Mouse (Mus musculus) retina, adult 2 months (tissue): ENCODE data around the gene Arhgef1.
"Not testable (repeated sequence)": the region's sequence is repeated elsewhere in the genome, so short reads cannot be mapped to it uniquely, and the experiment has no call there.

Experiments used
- DNase-seq: peaks from one replicate; pipeline ENCODE4 v3.0.0-alpha.2; 2012; ENCODE audit warnings: low read depth, low spot score

Arhgef1 gene

DNA sequence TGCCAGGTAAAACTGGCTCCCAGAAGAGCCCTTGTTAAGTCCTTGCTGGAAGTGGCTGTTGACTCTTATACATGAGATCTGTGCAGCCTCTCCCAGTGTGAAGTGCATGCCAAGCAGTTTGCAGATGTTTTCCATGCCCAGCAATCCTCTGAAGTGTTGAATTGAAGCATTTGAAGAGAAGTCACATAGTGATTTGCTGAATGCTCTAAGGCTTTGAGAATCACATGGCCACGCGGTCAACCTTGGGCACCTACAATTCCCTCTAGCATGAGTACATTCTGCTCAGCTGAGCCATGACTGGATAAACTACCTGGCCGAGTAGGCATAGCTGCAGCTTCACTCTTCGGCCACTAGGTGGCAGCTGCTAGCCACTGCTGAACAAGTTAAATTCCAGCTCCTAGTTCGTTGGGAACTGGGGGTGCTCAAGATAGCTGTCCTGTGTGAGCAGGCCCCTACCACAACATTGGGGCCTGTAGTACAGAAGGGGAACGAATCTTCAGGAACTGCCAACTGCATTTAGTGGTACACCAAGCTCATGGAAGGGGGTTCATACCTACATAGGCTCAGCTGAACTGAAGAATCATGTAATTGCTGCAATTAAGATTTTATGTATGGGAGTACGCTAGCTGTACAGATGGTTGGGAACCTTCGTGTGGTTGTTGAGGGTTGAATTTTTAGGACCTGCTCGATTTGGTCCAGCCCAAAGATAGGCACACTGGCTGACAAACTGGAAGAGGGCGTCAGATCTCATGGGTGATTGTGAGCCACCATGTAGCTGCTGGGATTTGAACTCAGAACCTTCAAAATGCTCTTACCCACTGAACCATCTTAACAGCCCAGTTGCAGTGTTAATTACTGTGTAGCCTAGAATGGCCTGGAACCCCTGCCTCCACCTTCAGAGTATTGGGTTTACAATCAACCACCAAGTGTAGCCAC is 12.2 kb upstream of the Arhgef1 start:
- DNase-seq = peak; percentile 68

DNA sequence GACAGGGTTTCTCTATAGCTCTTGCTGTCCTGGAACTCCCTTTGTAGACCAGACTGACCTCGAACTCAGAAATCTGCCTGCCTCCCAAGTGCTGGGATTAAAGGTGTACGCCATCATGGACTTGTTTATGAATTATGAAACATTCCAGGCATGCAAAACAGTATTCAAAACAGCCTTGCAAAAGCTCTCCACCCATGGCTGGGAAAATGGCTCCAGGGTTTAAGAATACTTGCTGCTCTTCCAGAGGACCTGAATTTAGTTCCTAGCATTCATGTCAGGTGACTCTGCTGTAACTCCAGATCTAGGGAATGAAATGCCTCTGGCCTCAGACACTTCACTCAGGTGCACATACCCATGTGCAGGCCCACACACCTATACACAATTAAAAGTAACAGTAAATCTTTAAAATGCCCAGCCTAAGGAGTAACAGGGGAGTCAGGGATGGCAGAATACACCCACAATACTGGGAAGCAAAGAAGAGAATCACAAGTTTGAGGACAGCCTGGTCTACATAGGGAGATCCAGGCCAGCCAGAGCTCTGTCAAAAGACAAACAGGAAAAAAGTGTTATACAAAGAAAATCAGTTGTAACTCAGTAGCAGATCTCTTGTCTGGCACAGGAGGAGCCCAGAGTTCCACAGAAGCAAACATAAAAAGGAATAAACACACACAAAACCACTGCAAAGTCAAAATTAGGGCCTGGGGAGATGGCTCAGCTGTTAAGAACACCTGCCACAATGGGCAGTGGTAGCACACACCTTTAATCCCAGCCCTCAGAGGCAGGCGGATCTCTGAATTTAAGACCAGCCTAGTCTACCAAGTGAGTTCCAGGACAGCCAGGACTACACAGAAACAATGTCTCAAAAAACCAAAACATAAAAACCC is 11.2 kb upstream of the Arhgef1 start:
- no peak for DNase-seq

- no peak for DNase-seq
Measured at GRCm38 (mm10) chr7:24892125-24892583, 10.6 kb upstream of the Arhgef1 start.

DNA sequence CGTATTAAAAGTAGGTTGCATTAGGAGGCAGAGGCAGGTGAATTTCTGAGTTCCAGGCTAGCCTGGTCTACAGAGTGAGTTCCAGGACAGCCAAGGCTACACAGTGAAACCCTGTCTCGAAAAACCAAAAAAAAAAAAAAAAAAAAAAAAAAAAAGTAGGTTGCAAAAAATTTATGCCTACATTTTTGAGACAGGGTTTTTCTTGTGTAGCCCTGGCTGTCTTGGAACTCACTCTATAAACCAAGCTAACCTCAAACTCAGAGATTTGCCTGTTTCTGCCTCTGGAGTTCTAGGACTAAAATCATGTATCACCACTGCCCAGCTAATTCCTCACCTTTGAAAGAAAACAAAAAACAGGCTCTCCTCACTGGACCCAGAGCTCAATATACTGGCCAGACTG is 7.0 kb upstream of the Arhgef1 start:
- not testable (repeated sequence) for DNase-seq

DNA sequence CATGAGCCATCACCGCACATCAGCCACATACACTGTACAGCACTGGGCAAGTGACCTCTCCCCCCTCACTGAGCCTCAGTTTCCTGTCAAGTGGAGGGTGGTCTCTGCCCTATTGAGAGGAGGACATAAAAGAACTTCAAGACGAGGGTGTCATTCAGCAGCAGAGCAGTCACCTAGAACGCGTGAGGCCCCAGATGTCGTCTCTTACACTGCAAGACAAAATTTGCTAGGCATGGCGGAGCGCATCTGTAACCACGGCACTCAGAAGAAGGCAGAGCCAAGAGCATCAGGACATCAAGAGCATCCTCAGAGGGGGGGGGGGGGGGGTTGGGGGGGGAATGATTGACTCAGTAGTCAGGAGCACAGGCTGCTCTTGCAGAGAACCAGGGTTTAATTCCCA is 6.4 kb upstream of the Arhgef1 start:
- DNase-seq = no peak

DNA sequence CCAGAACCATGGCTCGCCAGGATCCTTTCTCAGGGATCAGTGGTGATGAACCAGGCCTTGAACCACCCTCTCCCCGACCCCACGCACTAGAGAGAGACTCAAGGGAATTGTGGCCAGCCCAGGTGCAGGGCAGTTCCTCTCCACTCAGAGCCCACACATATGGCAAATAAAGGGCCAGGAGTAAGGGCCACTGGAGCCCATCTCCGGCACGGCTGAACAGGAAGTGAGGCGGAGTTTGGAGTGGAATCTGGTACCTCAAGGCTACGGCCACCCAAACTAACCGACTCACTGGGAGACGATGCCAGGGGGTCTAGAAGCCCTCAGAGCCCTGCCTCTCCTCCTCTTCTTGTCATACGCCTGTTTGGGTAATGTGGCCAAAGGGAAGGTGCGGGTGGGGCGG is 5.5 kb upstream of the Arhgef1 start, which contains the start of gene Cd79a:
Gene Cd79a, plus strand, starts transcription at position 158 of the 400 bp plus-strand sequence.
- no peak for DNase-seq

DNA sequence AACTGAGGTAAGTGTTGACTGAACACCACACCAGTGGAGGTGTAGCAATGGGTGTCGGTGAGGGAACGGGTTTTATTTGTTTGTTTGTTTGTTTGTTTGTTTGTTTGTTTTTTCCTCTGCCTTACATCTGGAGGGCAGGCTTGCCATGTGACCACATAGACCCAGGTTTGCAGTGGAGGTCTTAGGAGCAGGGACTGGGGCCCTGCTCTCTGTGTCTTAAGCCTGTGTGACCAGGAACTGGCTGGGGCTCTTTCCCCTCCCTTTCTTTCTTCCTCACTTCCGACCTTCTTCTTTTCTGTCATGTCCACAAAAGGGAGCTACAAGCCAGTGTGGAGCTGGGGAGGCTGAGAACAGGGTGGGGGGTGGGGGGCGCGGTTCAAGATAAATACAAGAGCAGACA is 4.8 kb upstream of the Arhgef1 start:
- DNase-seq = no peak

DNA sequence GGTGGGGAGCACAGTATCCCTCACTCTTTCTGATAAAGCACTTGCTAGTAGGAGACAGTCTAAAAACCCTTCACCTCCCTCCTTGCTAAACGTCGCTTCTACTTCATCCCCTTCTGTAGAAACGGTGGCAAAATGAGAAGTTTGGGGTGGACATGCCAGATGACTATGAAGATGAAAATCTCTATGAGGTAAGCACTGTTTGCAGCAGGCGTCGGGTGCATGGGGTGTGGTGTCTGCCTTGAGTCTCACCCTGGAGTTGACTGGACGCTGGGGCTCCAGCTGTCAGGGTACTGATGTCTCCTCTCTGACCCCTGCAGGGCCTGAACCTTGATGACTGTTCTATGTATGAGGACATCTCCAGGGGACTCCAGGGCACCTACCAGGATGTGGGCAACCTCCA is 1.6 kb upstream of the Arhgef1 start:
- DNase-seq = no peak

GRCm38 (mm10) chr7:24901842-24902241 is 870 bp upstream of the Arhgef1 start:
- no peak for DNase-seq

- DNase-seq = no peak
Measured at GRCm38 (mm10) chr7:24902264-24902629, 465 bp upstream of the Arhgef1 start.

- DNase-seq = no peak
Measured at GRCm38 (mm10) chr7:24903444-24903825, 723 bp downstream of the Arhgef1 start.

GRCm38 (mm10) chr7:24904070-24904483 is 1.4 kb downstream of the Arhgef1 start:
- DNase-seq = peak; percentile 96

GRCm38 (mm10) chr7:24904936-24905335 is 2.2 kb downstream of the Arhgef1 start:
- DNase-seq = peak; percentile 59

GRCm38 (mm10) chr7:24906551-24906950 is 3.8 kb downstream of the Arhgef1 start:
- DNase-seq = no peak

DNA sequence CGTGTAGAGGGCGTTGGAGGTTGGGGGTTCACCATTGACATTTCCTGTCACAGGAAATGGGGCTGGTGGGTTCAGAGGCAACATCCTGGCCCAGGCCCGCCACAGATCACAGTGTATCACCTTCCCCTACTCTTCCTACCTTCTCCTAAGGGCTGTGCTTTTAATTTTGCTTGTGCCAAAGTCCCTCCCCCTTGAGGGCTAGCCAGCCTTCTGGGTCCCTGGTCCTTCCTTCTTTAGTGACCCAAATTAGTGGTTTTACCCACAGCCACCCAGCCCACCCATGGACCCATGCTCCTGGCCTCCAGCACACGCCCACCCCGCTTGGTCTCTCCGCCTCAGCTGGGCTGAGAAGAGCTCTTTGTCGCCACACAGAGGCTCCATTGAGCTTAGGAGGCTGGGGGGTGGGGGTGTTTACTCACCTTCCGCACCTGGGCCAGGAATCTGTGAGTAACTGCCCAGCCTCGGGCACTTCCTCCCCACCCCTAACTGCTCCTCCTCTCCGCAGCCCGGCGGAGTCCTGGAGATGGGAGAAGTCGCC is 4.6 kb downstream of the Arhgef1 start:
- no peak for DNase-seq

- DNase-seq = no peak
Measured at GRCm38 (mm10) chr7:24912480-24912879, 9.8 kb downstream of the Arhgef1 start.

GRCm38 (mm10) chr7:24918763-24919323 is 16.1 kb downstream of the Arhgef1 start:
- DNase-seq = no peak

GRCm38 (mm10) chr7:24919728-24920127 is 17.0 kb downstream of the Arhgef1 start:
- DNase-seq = no peak

DNA sequence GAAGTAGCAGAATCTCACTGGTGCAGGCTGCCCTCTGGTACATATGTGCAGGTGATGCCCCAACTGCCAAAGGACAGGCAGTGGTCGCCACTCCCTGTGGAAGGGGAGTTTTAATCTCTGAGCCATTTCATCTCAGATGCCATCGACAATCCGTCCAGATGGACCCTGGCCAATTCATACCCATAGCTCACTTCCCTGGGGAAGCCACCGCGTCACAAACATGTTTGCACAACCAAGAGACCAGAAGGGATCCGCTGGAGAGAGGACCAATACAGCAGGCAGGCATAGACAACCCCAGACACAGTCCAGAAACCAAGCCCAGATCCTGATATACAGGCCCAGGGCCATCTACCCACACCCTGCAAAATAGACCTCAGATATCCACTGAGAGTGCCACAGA is 27.8 kb downstream of the Arhgef1 start:
- DNase-seq = no peak

GRCm38 (mm10) chr7:24931651-24932050 is 28.9 kb downstream of the Arhgef1 start:
- DNase-seq = no peak

- DNase-seq = no peak
Measured at GRCm38 (mm10) chr7:24943641-24944040, 40.9 kb downstream of the Arhgef1 start.
